Mouse (Mus musculus): ENCODE measurements around the gene Ercc4. TPM values are rescaled to one million over a fixed set of nuclear protein-coding genes. Genes with fewer than 3 reads are reported as not detected.

The Ercc4 gene
- polyA plus RNA-seq, 1 experiment from 2014 or later: 12.9 TPM

DNA sequence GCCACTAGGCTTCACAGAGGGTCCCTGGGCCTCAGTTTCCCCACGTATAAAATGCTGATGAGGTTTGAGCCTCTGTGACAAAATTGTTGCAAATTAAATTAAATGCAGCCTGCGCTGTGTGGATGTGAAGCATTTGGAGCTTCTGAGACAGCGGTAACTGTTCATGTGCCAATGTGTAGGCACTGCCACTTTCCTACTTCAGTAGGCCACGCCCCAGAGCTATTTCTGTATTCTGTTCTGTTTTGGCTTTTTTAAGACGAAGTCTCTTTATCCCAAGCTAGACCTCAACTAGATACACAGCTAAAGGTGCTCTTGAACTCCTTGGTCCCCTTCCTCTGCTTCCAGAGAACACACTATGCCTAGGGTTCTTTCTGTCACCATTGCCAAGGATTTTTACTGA lies 85.4 kb downstream of the Ercc4 start:
- Histone ChIP-seq H3K4me3 (ENCODE audit: low read depth, low read length) (no peak overlapping the region), H3K36me3 (ENCODE audit: control insufficient read depth, insufficient read depth, low read length) (no peaks in the 10 kb centered on the region), H3K4me2 (no peak overlapping the region), H3K9me3 (ENCODE audit: control insufficient read depth, low read length) (no peaks in the 10 kb centered on the region), H3K4me1 (replicated peaks; ENCODE audit: control insufficient read depth, insufficient read depth, low read length) (peaks cover 4% of the 10 kb centered on the region; the same call in 1 of the 2 replicates), H3K27ac (ENCODE audit: low read depth, low read length) (no peak overlapping the region), H3K27me3 (replicated peaks; ENCODE audit: control insufficient read depth, insufficient read depth, low read length) (no peaks in the 10 kb centered on the region), H3K9ac (ENCODE audit: low read depth, low read length) (no peak overlapping the region)
- DNase-seq (ENCODE audit: low spot score) (no peak), ATAC-seq (replicated peaks; ENCODE audit: low FRiP score) (no peak)
- 75% methylated on average over 5 of the region's 5 CpGs for WGBS

DNA sequence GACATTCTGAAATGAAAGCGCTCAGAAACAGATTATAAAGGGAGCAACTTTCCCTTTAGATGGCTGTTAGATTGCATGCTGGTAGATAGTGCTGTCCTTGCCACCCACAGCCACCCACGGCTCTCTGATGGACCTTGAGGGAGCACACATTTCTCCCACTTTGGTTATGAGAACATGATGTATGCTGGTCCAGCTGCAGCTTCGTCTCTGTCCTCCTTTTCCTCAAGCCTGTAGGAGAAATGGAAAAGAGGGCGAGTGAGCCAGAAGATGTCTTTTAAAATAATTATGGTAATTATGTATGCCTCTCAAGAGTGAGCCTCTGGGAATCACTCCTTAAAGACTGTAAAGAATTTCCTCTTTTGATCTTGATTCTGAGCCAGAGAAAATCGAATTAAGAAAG lies 87.1 kb downstream of the Ercc4 start:
- Histone ChIP-seq H3K27ac (ENCODE audit: low read depth, low read length) (no peak overlapping the region), H3K27me3 (replicated peaks; ENCODE audit: control insufficient read depth, insufficient read depth, low read length) (no peaks in the 10 kb centered on the region), H3K36me3 (ENCODE audit: control insufficient read depth, insufficient read depth, low read length) (no peaks in the 10 kb centered on the region), H3K4me3 (ENCODE audit: low read depth, low read length) (no peak overlapping the region), H3K9me3 (ENCODE audit: control insufficient read depth, low read length) (no peaks in the 10 kb centered on the region), H3K4me2 (no peak overlapping the region), H3K9ac (ENCODE audit: low read depth, low read length) (no peak overlapping the region), H3K4me1 (replicated peaks; ENCODE audit: control insufficient read depth, insufficient read depth, low read length) (0 out of 2 replicates have a peak, but pooled peaks cover 4% of the 10 kb centered on the region)
- ATAC-seq (replicated peaks; ENCODE audit: low FRiP score): no peak
- DNase-seq (ENCODE audit: low spot score): no peak
- WGBS: 66% methylated on average over 5 of the region's 5 CpGs

DNA sequence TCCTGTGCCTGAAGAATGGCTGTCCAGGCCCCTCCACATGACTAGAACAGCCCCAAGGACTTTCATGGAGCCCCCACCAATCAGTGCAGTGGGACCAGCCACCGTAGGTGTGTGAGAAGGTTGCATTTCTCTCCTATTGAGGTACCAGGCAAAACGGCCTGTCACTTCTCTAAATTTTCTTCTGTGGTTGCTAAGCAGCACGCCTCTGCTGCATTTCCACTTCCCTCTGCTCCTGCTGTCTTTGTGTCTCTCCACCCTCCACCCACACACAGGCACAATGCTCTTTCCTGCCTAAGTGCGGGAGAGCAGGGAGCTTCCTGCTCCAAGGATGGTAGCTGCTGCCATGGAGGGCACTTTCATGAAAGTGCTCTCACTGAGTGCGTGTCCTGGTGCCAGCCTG lies 87.8 kb downstream of the Ercc4 start:
- WGBS: 39% methylated on average over 5 of the region's 5 CpGs
- 0 out of 2 replicates have a peak, but pooled peaks cover 4% of the 10 kb centered on the region for H3K4me1 ChIP-seq (replicated peaks; ENCODE audit: control insufficient read depth, insufficient read depth, low read length)
- no peak overlapping the region for H3K4me2 ChIP-seq
- H3K27ac ChIP-seq (ENCODE audit: low read depth, low read length): no peak overlapping the region; the same call in 1 of the 2 replicates
- no peak overlapping the region for H3K4me3 ChIP-seq (ENCODE audit: low read depth, low read length)
- DNase-seq (ENCODE audit: low spot score) (no peak), ATAC-seq (replicated peaks; ENCODE audit: low FRiP score) (no peak)
- H3K27me3 ChIP-seq (replicated peaks; ENCODE audit: control insufficient read depth, insufficient read depth, low read length): no peaks in the 10 kb centered on the region
- no peaks in the 10 kb centered on the region for H3K36me3 ChIP-seq (ENCODE audit: control insufficient read depth, insufficient read depth, low read length)
- no peaks in the 10 kb centered on the region for H3K9me3 ChIP-seq (ENCODE audit: control insufficient read depth, low read length)
- H3K9ac ChIP-seq (ENCODE audit: low read depth, low read length): no peak overlapping the region

DNA sequence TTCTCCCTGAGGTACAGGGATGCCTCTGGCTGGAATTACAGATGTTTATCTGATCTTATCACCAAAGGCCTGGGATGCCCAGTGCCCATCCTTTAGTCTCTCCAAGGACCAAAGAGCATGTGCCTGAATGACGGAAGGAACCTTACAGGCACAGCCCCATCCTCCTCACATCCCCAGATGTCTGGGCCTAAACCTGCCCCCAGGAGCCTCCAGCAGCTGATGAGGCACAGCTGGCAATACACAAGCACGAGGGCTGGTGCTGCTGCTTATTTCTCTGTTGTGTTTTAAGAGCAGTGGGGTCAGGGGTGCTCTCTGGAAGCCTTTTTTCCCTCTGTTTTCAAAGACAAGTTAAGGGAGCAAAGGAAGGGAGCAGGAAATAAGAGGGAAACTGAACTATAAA lies 89.7 kb downstream of the Ercc4 start:
- H3K9me3 ChIP-seq (ENCODE audit: control insufficient read depth, low read length): no peaks in the 10 kb centered on the region
- H3K9ac ChIP-seq (ENCODE audit: low read depth, low read length): no peak overlapping the region
- no peaks in the 10 kb centered on the region for H3K27me3 ChIP-seq (replicated peaks; ENCODE audit: control insufficient read depth, insufficient read depth, low read length)
- H3K4me2 ChIP-seq: no peak overlapping the region
- 0 out of 2 replicates have a peak, but pooled peaks cover under 1% of the 10 kb centered on the region for H3K4me1 ChIP-seq (replicated peaks; ENCODE audit: control insufficient read depth, insufficient read depth, low read length)
- no peak overlapping the region for H3K4me3 ChIP-seq (ENCODE audit: low read depth, low read length)
- no peaks in the 10 kb centered on the region for H3K36me3 ChIP-seq (ENCODE audit: control insufficient read depth, insufficient read depth, low read length)
- H3K27ac ChIP-seq (ENCODE audit: low read depth, low read length): no peak overlapping the region
- ATAC-seq (replicated peaks; ENCODE audit: low FRiP score): no peak
- WGBS: 39% methylated on average over 2 of the region's 2 CpGs
- no peak for DNase-seq (ENCODE audit: low spot score)

Other genes starting within 250 kb of the Ercc4 start
- gene Mrtfb, start 146.8 kb downstream of the Ercc4 start, polyA plus RNA-seq (2014; fragmentation: Nextera tagmentation; extraction: Ambion mirVana): 12.1 and 14.8 TPM in 2 replicates

Data from liver, embryonic 11.5 days (tissue).